Mouse (Mus musculus) layer of hippocampus, adult 8-10 months (tissue): ENCODE measurements around the gene Cfap43. TPM values are rescaled to one million over a fixed set of nuclear protein-coding genes. Genes with fewer than 3 reads are reported as not detected.

Experiments
- DNase-seq, 2 experiments: peaks; one replicate each; pipeline ENCODE4 v3.0.0; 2022; ENCODE audit warnings: low spot score in 2 of 2
- total RNA-seq, 4 experiments: library from RNA; stranded (reverse); gene quantifications; 2 replicates each; pipeline ENCODE4 v1.2.4; 2022

Cfap43 gene
- total RNA-seq, 4 experiments from 2014 or later: 0.77 to 2.8 (median 1.7) TPM

DNA sequence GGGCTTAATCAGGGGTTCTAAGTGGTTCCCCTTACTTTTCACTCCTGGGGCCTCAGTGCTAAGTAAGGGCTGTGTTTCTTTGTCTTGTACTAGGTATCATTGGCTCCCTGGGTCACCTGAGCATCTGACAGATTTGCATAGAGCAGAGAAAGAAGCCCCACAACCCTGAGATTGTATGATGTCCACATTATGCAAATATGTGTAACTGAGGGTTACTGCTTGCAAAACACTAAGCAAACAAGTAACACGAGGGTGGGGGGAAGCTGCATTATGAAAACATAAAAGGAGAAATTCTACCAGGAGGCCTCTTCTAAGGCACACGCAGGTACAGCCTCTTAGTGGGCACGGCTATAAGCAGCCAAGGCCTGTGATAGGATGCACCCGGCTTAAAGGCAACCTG is 3.8 kb downstream of the Cfap43 start:
- no peak for DNase-seq

DNA sequence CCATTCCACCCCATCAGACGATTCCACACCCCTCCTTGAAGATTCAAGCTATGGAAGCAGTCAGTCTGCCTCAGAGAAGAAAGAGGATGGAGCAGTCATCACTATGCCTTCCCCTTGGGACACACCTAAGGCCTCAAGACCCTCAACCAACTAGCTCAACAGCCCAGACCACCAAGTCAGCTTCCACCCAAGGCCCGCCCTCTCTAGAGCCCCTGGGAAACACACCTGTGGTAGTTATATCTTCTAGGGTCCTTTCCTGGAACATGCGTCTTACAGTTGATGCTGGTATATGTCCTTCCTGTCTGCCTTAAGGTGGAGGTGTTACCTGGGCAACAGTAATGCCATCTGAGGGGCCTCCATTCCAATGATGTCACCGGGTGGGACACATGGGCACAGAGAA is 4.9 kb downstream of the Cfap43 start:
- no peak for DNase-seq

DNA sequence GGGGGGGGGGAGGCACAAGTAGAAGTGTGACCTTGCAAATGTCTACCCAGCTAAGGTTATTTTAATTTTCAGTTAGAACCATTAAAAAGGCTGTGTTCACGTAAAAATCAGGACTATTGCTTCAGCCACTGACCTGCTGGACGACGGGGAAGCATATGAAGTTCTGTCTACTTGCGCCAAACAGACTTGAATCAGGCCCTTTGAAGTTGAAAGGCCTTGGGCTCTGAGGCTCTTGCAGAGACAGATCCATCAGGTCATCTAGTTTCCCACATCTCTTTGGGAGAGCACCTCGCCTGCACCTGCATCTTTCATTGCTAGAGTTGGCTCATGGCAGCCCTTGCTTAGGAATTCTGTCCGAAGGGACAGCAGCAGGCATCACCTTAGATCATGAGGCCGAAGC is 5.7 kb downstream of the Cfap43 start:
- no peak for DNase-seq

DNA sequence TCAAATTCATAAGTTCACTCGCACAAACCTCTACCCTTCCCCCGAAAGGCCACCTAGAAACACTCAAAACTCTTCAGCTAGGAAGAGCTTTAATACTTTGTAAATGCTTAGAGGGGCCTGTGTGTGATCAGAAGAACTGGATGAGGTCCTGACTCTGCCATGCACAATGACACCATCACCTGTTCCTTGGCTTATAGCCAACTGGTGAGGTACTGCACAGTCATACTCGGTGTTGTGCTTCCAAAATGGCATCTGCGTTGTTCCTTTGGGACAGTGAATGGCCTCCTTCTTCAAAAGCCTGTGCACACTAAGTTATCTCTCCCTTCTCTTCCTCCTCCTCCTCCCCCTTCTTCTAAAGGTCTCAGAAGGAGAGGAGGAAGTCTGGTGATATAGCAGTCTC is 8.3 kb downstream of the Cfap43 start:
- DNase-seq: no peak

DNA sequence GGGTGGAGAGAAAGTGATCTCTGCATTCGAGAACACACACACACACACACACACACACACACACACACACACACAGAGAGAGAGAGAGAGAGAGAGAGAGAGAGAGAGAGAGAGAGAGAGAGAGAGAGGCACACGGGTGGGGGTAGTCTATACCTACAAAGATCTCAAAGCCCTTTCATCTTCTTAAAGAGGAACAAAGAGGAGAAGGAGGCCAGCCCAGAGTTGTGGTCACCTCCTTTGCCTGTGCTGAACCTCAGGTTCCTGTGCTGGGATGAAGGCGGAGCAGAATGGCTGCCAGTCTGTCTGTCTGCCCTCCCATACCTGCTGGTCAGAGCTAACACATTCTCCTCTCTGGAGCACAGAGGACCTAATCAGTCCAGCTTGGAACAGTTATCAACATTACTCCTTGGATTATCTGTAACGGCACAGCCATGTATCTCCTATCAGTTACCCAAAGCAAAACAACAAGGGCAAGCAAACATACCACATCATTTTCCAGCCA is 8.9 kb downstream of the Cfap43 start:
- DNase-seq: no peak

DNA sequence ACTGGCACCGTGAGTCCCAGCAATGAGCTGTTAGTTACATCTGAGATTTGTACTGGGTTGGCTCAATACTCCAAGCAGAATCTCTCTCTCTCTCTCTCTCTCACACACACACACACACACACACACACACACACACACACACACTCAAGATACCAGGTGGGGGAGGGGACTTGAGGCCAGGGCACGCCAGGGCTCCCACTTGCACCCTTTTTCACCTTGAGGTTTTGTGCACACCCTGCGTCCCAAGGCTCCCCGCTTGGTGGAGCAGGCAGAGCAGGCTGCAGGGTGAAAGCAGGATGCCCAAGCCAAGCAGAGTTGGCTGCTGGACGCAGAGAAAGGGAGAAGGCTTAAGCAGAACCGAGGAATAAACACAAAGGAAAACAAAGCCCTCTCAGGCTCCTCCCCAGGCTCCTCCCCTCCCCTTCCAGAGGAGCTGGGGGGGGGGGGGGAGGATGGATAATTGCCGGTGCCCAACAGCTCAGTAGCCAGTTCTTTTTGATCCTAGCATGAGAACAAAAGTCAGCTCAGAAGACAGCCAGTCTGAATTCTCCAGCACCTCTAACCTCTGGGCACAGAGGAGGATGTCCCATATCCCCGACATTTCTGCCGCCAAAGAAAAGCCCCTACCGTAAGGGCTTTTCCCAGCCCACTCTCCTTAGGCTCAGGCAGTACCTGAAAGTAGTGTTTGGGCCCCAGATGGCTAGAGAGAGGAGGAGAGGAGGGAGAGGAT is 9.5 kb downstream of the Cfap43 start:
- no peak for DNase-seq

DNA sequence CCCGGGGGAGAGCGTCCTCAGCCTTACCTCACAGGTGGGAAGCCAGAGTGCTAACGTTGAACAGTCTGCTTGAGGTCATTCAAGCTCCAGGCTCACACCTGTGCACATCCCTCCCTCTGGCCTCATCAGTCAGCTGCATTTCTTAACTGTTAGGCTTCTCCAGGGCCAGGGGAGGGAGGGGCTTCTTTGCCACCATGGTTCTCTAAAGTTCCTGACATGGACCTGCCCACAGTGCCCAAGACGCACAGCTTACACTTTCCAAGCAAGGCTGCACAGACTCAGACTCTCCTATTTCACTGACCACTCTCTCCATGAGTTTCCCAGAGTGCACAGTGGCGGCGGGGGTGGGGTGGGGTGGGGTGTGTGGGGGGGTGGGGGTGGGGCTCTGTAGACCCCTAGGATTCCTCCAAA is 10.1 kb downstream of the Cfap43 start:
- no peak for DNase-seq

DNA sequence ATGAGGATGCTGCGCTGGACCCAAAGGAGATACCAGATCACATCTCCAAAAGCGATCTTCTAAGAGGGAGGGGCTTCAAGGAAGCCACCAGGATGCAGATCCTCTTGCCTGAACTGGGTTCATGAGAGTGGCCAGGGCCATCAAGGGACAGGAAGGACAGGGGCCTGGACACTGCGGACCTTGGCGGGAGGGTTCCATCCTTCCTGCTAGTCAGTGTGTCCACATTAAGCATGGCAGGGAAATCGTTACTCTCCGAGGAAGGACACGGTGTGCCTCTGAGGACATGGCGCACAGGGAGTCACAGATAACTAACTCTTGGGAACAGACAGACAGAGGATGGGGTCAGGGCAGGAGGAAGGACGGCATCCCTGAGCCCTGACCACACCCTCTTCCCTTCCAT is 11.5 kb downstream of the Cfap43 start:
- DNase-seq: no peak

DNA sequence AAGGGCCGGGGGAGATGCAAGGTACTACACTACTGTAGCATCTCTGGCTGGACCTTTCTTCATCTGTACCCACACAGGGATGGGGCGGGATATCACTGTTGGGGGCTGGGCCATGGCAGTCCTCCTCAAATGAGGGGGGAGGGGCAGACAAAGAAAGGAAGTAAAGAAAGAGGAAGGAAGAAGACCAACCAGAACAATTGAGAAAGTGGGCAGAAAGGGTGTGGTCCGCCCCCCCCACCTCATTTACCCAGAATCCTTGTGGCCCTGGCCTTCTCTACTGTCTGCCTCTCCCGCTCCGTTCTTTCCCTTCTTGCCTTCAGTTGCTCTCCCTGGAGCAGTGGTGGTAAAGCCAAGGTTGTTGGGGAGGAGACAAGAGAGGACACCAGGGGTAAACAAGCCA is 13.5 kb downstream of the Cfap43 start:
- no peak for DNase-seq

DNA sequence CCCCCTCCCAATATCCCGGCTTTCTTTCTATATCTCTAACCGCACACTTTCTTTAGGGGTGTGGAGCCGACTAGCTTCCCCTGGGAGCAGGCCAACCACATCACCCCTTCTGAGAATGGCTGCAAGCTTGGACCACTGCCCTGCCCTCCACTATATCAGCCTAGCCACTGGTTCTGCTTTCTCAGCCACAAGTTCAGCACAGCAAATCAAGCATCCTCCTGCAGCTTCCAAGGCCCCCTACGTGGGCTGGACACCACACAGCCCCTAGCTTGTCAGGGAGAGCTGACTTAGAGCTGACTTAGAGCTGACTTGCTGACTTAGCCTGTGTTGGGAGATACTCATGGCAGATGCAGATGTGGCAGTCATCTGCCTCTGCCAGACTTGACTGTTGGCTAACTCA is 14.0 kb downstream of the Cfap43 start:
- DNase-seq: no peak

DNA sequence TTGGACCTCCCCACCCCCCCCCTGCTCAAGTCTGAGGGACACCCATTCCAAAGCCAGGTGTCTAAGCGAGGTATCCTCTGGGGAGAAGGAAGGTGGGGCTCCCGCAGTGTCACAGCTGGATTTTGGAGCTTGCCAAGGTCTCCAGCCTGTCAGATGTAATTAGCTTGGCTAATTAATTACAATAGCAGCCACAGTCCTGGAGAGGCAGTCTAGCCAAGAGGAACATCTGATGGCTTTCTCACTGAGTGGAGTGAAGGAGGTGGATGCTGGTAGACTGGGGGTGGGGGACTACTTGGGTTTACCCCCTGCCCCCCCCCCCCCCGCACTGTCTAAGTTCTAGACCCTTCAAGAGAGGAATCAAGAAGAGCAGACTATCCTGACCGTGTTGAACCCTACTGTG is 15.4 kb downstream of the Cfap43 start:
- DNase-seq: no peak

DNA sequence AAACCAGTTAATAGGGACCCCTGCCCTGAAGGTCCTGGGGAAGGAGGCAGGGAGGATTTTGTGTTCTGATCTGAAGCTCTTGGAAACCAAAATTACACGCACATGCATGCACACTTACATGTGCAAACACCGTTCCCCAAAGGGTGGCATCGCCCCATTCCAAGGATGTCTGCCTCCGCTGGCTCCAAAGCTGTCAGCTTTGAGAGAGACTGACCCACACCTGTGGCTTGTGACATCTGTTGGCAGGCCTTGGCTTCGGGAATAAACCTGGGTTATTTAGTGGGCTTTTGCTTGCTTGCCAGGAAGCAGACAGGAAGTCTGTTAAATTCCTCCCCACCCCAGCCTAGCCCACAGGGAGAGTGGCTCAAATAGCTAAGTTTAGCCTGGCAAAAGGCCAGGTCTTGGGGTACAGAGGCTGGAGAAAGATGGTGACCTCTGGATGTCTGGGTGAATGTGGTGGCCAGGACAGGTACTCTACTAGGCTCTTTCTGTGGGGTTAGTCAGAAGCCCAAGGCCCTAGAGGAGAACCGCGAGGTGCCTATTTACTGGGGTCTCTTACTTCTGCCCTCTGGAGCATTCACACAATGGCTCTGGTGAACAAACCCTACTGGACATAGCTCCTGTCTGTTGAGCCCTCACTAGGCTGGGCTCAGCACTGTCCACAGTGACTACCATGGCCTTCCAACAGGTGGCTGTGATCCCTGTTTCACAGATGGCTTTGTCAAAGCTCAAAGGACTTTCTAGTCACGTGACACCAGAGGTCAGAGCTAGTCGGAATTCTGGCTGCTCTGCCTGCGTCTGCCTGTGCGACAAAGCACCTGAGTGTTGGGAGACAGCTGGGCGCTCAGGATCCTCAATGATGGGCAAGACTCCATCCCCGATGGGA is 16.5 kb downstream of the Cfap43 start:
- DNase-seq: no peak

DNA sequence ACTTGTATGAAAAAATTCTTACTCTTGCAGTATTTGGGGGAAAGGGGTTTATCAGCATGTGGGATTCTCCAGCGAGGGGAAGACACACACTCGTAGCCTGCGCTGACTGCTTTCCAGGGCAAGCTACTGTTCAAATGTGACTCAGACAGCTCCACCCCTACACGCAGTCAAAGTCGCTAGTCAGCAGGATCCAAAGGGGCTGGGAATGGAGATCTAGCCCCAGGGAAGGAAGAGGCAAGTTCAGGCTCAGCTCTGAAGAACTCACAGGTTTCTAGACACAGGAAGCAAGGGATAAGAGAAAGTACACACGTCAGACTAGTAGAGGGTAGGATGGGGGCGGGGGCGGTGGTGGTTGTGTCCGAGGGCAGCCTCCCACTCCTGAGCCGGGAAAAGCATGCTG is 18.5 kb downstream of the Cfap43 start:
- DNase-seq: no peak

DNA sequence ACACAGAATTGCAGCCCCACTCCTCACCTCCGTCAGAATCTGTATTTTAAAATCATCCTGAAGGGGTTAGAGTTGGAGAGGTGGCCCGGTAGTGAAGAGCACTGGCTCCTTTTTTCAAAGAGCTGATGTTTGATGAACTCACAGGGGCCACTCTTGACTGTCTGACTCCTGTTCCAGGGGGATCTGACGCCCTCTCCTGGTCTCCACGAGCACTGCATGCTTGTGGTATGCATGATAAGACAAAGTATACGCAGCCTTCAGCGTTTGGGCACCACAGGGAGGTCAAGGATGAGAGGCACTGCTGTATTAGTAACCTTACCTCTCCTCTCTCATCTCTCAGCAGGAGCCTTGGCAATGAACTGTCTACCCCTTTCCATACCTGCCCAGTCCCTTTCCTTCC is 19.1 kb downstream of the Cfap43 start:
- DNase-seq: no peak

DNA sequence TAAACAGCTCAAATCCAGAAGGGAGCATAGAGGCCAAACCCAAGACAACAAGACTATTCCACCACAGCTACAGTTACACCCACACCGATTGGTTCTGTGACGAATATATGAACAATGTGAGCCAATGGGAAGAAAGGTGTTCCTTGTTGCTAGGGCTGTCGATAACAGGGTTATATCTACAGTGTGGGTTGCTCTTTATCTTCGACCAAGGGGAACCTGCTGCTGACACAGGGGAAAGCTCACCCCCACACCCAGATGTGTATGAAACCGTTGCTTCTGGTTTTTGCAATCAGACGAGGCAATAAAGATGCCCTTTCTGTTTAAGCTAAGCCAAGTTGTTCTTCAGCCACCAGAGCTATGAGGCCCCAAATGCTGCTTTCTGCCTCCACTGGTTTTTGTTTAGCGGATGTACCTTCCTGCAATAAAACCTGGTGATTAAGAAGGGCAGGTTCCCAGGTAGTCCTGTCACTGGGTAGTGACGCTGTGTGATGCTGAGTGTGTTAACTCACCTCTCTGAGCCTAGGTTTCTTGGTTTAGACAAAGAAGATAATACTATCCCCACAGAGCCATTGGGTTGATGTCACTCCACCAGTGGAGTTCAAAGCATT is 20.5 kb downstream of the Cfap43 start:
- no peak for DNase-seq

DNA sequence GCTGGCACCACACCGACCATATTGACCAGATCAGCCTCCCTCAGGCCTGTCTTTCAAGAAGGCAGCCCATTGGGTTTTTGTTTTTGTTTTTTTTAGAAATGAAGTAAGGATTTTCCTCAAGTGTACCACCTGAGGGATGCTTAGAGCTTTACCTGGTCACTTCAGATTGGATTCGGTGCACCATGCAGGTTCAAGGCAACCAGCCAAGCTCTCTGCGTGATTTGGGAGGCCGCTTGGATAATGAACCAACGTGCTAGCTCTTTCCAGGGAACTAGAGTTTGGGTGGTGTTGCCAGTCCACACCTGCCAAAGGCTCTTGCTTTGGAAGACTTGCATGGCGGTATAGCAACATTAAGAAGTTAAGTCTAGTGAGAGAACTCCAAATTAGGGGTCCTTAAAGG is 26.0 kb downstream of the Cfap43 start:
- DNase-seq: no peak

DNA sequence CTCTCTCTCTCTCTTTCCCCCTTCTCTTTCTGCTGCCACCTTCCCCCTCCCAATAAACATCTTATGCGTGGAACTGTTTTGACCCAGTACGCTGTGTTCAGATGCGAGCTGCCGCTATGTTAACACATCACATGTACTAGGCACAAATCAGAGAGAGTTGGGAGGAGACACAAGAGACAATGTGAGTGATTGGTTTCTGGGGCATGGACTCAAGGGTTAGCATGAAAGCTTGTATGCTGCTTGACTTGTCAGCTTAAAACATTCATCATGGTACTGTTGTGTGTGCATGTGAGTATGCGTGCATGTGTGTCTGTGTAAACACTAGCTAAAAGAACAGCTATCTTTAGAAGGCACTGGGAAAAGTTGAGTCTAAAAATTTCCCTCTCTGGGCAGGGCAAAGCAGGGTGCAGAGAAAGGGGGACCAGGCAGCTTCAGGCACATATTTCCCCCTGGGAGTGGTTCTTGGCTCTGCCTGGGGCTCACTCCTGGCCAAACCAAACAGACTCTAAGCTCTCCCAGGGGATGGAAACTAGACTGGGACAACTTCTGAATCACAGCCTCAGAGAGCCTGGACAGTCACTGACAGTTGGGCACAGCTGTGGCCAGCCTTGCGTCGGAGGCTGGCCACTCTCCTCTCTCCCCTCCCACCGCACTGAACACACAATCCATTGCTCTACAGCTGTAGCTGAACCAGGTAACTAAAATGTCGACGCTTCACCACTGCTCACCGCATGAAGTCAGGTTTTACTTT is 27.4 kb downstream of the Cfap43 start:
- DNase-seq: no peak

DNA sequence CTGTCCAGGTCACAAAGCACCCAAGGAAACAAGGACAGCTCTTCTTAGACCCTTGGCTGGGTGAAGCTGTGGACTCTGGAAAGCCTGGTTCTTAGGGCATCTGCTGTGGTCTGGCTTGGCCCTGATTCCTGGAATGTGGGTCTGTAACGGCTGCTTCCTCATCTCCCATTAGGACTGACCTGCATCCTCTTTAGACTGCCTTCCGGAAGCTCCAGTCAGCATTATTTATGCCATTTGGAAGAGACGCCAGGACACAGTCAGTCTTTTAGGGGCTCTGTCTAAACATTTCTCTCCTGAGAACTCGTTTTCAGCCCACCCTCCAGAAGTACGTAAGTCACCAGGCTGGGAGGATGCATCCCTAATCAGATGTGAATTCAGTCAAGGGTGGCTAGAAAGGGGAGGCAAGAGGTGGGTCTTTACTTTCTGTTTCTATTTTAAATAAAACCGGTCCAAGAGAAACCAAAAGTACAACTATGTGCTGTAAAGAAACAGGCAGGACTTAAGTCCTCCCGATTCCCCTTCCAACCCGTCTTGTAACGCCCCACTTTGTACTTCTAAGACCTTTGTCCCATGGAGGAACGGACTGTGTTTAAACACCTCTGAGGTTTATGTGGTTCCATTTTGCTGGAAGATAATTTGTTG is 28.5 kb downstream of the Cfap43 start:
- DNase-seq: no peak

DNA sequence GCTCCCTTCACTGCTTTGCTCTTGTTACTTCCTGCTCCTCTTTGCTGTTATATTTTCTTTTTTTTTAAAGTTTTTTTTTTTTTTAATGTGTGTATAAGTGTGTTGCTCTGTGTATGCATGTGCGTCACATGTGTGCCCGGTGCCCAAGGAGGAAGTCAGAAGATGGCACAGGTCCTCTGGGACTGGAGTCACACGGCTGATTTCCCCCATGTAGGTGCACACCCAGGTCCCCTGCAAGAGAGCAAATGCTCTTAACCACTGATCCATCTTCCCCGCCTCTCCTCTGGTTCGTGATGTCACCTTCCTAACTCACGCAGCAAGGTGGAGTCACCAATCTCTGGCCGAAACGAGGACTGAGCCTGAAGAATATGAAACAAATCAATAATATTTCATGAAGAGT is 31.1 kb downstream of the Cfap43 start:
- no peak for DNase-seq

DNA sequence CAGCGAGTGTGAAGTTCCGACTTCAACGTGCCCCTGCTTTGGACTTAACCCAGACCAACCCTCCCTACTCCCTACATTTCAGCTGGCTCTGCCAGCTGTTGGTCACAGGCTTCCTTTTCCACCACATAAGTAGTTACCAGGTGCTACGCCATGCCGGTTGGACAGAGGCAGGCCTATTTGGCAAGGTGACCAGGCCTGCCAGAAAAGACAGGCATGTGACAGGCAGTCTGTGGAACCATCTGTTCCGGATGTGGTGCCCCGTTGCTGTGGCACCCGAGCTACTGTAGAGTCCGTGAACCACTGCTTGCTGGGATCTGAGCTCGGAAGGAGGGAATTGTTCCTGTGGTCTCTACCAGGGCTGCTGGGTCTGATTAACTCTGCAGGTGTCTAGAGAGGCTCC is 31.7 kb downstream of the Cfap43 start:
- DNase-seq: peak; percentile 33 to 49

DNA sequence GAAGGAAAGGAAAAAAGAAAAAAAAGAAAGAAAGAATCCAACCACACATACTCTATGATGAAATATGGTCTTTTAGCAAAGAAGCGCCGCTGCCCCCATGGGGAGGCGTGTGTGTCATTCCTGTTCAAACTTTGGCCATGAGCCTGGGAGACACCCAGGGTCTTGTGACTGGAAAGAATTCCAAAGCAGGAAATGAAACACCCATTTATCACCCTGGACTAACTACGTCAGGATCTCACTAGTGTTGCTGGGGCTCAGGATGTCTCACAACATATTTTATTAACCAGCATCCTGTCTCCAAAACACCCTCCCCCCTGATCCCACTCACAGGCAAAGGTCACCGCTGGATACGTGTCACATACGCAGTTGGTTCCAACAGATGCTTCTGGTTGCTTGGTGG is 32.5 kb downstream of the Cfap43 start:
- no peak for DNase-seq
